Mouse (Mus musculus): ENCODE data around the gene Nfkbid. TPM values are rescaled to one million over a fixed set of nuclear protein-coding genes. Genes with fewer than 3 reads are reported as not detected.

The Nfkbid gene
- polyA plus RNA-seq, 1 experiment from 2014 or later: 2.1 TPM

- WGBS: 72% methylated on average over 3 of the region's 3 CpGs
- no peak for ATAC-seq
- H3K4me3 ChIP-seq (replicated peaks): no peak overlapping the region
- H3K4me2 ChIP-seq (replicated peaks): no peak overlapping the region
- H3K9ac ChIP-seq: no peak overlapping the region
- no peak overlapping the region for H3K27ac ChIP-seq
- H3K9me3 ChIP-seq: no peaks in the 10 kb centered on the region
- no peaks in the 10 kb centered on the region for H3K27me3 ChIP-seq (replicated peaks)
- no peaks in the 10 kb centered on the region for H3K4me1 ChIP-seq (replicated peaks)
- no peaks in the 10 kb centered on the region for H3K36me3 ChIP-seq
Observed at GRCm38 (mm10) chr7:30411023-30411422, 10.5 kb upstream of the Nfkbid start.

GRCm38 (mm10) chr7:30412735-30413147 lies 8.8 kb upstream of the Nfkbid start:
- Histone ChIP-seq H3K4me2 (replicated peaks) (no peak overlapping the region), H3K4me3 (replicated peaks) (no peak overlapping the region), H3K4me1 (replicated peaks) (no peaks in the 10 kb centered on the region), H3K27ac (no peak overlapping the region), H3K36me3 (no peaks in the 10 kb centered on the region), H3K27me3 (replicated peaks) (no peaks in the 10 kb centered on the region), H3K9me3 (no peaks in the 10 kb centered on the region), H3K9ac (no peak overlapping the region)
- no peak for ATAC-seq
- WGBS: 65% methylated on average over 4 of the region's 4 CpGs

GRCm38 (mm10) chr7:30413596-30413995 lies 7.9 kb upstream of the Nfkbid start, which contains the start of gene Tyrobp:
Gene Tyrobp, plus strand, starts transcription at chr7:30413760.
- H3K9ac ChIP-seq: no peak within 1 kb of the TSS
- 0 out of 2 replicates have a peak within 1 kb of the TSS, but pooled peaks have one; percentile 3 for H3K27ac ChIP-seq
- WGBS: 63% methylated on average over 5 of the region's 5 CpGs
- H3K4me2 ChIP-seq (replicated peaks): no peak within 1 kb of the TSS
- no peaks in the 10 kb centered on the region for H3K9me3 ChIP-seq
- no peaks in the 10 kb centered on the region for H3K27me3 ChIP-seq (replicated peaks)
- H3K4me1 ChIP-seq (replicated peaks): no peaks in the 10 kb centered on the region
- no peaks in the 10 kb centered on the region for H3K36me3 ChIP-seq
- H3K4me3 ChIP-seq (replicated peaks): no peak within 1 kb of the TSS
- no peak for ATAC-seq

- Histone ChIP-seq H3K27ac (no peak overlapping the region), H3K36me3 (no peaks in the 10 kb centered on the region), H3K9me3 (no peaks in the 10 kb centered on the region), H3K9ac (no peak overlapping the region), H3K27me3 (replicated peaks) (no peaks in the 10 kb centered on the region), H3K4me1 (replicated peaks) (peaks cover 6% of the 10 kb centered on the region; the same call in 1 of the 2 replicates), H3K4me2 (replicated peaks) (no peak overlapping the region), H3K4me3 (replicated peaks) (no peak overlapping the region)
- WGBS: 69% methylated on average over 9 of the region's 9 CpGs
- no peak for ATAC-seq
Observed at GRCm38 (mm10) chr7:30417856-30418255, 3.7 kb upstream of the Nfkbid start.

GRCm38 (mm10) chr7:30419561-30420499 lies 1.7 kb upstream of the Nfkbid start, which contains the start of gene Hcst:
Gene Hcst, minus strand, starts transcription at chr7:30419854.
- H3K4me3 ChIP-seq (replicated peaks): no peak within 1 kb of the TSS
- H3K27ac ChIP-seq: no peak within 1 kb of the TSS
- H3K9me3 ChIP-seq: no peaks in the 10 kb centered on the region
- ATAC-seq: no peak
- whole genome bisulfite sequencing: 71% methylated on average over 10 of the region's 10 CpGs
- no peak within 1 kb of the TSS for H3K9ac ChIP-seq
- H3K4me2 ChIP-seq (replicated peaks): no peak within 1 kb of the TSS
- H3K36me3 ChIP-seq: no peaks in the 10 kb centered on the region
- H3K4me1 ChIP-seq (replicated peaks): peaks cover 13% of the 10 kb centered on the region; the same call in 1 of the 2 replicates
- H3K27me3 ChIP-seq (replicated peaks): no peaks in the 10 kb centered on the region

GRCm38 (mm10) chr7:30420673-30421072 lies 859 bp upstream of the Nfkbid start:
- no peak overlapping the region for H3K4me3 ChIP-seq (replicated peaks)
- H3K9ac ChIP-seq: no peak overlapping the region
- H3K27ac ChIP-seq: no peak overlapping the region
- WGBS: 87% methylated on average over 3 of the region's 3 CpGs
- 0 out of 2 replicates have a peak overlapping the region, but pooled peaks have one; percentile 87 for H3K4me2 ChIP-seq (replicated peaks)
- H3K9me3 ChIP-seq: no peaks in the 10 kb centered on the region
- ATAC-seq: no peak
- no peaks in the 10 kb centered on the region for H3K27me3 ChIP-seq (replicated peaks)
- H3K36me3 ChIP-seq: no peaks in the 10 kb centered on the region
- peaks cover 13% of the 10 kb centered on the region; the same call in 1 of the 2 replicates for H3K4me1 ChIP-seq (replicated peaks)

- peaks cover 3% of the 10 kb centered on the region; the same call in 1 of the 2 replicates for H3K36me3 ChIP-seq
- ATAC-seq: peak; percentile 85
- H3K4me3 ChIP-seq (replicated peaks): peak overlapping the region; percentile 52
- H3K4me2 ChIP-seq (replicated peaks): peak overlapping the region; percentile 87
- H3K27ac ChIP-seq: peak overlapping the region; percentile 51
- WGBS: under 1% methylated on average over 45 of the region's 45 CpGs
- no peaks in the 10 kb centered on the region for H3K9me3 ChIP-seq
- no peaks in the 10 kb centered on the region for H3K27me3 ChIP-seq (replicated peaks)
- peak overlapping the region; percentile 53 for H3K9ac ChIP-seq
- H3K4me1 ChIP-seq (replicated peaks): peaks cover 13% of the 10 kb centered on the region; the same call in 1 of the 2 replicates
Observed at GRCm38 (mm10) chr7:30421890-30422435, 431 bp downstream of the Nfkbid start.

GRCm38 (mm10) chr7:30422560-30422959 lies 1.0 kb downstream of the Nfkbid start:
- ATAC-seq: peak; percentile 32
- WGBS: 10% methylated on average over 9 of the region's 9 CpGs

GRCm38 (mm10) chr7:30423071-30423641 lies 1.6 kb downstream of the Nfkbid start:
- Histone ChIP-seq H3K27me3 (replicated peaks) (no peaks in the 10 kb centered on the region), H3K4me2 (replicated peaks) (peak overlapping the region; percentile 87), H3K4me3 (replicated peaks) (peak overlapping the region; percentile 52), H3K9ac (peak overlapping the region; percentile 53), H3K36me3 (peaks cover 4% of the 10 kb centered on the region; the same call in 1 of the 2 replicates), H3K9me3 (no peaks in the 10 kb centered on the region; the same call in 1 of the 2 replicates), H3K4me1 (replicated peaks) (peaks cover 13% of the 10 kb centered on the region; the same call in 1 of the 2 replicates), H3K27ac (peak overlapping the region; percentile 38; the same call in 1 of the 2 replicates)
- WGBS: 36% methylated on average over 23 of the region's 23 CpGs
- ATAC-seq: no peak

More at GRCm38 (mm10) chr7:30422560-30422959, 1.0 kb downstream of the Nfkbid start:
- H3K27me3 ChIP-seq (replicated peaks): no peaks in the 10 kb centered on the region
- no peaks in the 10 kb centered on the region; the same call in 1 of the 2 replicates for H3K9me3 ChIP-seq
- peaks cover 13% of the 10 kb centered on the region; the same call in 1 of the 2 replicates for H3K4me1 ChIP-seq (replicated peaks)
- peak overlapping the region; percentile 87 for H3K4me2 ChIP-seq (replicated peaks)
- H3K36me3 ChIP-seq: peaks cover 4% of the 10 kb centered on the region; the same call in 1 of the 2 replicates
- peak overlapping the region; percentile 52 for H3K4me3 ChIP-seq (replicated peaks)
- peak overlapping the region; percentile 53 for H3K9ac ChIP-seq
- peak overlapping the region; percentile 38; the same call in 1 of the 2 replicates for H3K27ac ChIP-seq

- Histone ChIP-seq H3K4me2 (replicated peaks) (no peak overlapping the region), H3K9ac (no peak overlapping the region), H3K27me3 (replicated peaks) (no peaks in the 10 kb centered on the region), H3K36me3 (peaks cover 4% of the 10 kb centered on the region; the same call in 1 of the 2 replicates), H3K9me3 (no peaks in the 10 kb centered on the region; the same call in 1 of the 2 replicates), H3K4me3 (replicated peaks) (no peak overlapping the region), H3K4me1 (replicated peaks) (no peaks in the 10 kb centered on the region), H3K27ac (no peak overlapping the region)
- no peak for ATAC-seq
Observed at GRCm38 (mm10) chr7:30429327-30429726, 7.8 kb downstream of the Nfkbid start.

GRCm38 (mm10) chr7:30430191-30430590 lies 8.7 kb downstream of the Nfkbid start:
- no peak overlapping the region for H3K4me3 ChIP-seq (replicated peaks)
- peaks cover 4% of the 10 kb centered on the region; the same call in 1 of the 2 replicates for H3K36me3 ChIP-seq
- ATAC-seq: no peak
- no peaks in the 10 kb centered on the region; the same call in 1 of the 2 replicates for H3K9me3 ChIP-seq
- H3K4me2 ChIP-seq (replicated peaks): no peak overlapping the region
- no peaks in the 10 kb centered on the region for H3K27me3 ChIP-seq (replicated peaks)
- H3K27ac ChIP-seq: no peak overlapping the region
- H3K9ac ChIP-seq: no peak overlapping the region
- H3K4me1 ChIP-seq (replicated peaks): no peaks in the 10 kb centered on the region
- 58% methylated on average over 2 of the region's 2 CpGs for WGBS
